Mouse (Mus musculus) spleen, adult 18-20 months (tissue): Measurements from ENCODE around the gene Pla2g4f.

ENCODE experiments used
- DNase-seq, 2 experiments: peaks; one replicate each; pipeline ENCODE4 v3.0.0; 2022; ENCODE audit warnings: mixed read lengths in 2 of 2

The Pla2g4f gene

DNA sequence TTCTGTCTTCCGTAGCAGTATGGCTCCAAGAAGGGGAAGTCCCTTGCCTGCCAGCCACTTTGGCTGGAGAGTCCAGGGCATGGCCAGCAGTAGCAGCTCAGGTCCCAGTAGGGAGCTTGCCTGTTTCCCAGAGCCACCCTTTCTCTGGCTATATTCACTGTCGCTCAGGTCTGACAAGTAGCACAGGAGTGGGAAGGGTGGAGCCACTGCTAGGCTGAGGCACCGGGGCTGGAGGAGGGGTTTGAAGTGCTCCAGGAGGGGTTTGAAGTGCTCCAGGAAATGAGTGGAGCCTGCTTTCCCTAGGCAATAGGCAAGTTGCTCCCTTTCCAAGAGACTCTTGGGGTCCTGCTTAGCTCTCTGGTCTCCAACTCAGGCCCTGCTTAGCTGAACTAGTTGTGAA lies at the start of gene Pla2g4f:
Pla2g4f (minus strand) TSS at position 190 of the 400 bp plus-strand sequence.
- DNase-seq, result no peak

DNA sequence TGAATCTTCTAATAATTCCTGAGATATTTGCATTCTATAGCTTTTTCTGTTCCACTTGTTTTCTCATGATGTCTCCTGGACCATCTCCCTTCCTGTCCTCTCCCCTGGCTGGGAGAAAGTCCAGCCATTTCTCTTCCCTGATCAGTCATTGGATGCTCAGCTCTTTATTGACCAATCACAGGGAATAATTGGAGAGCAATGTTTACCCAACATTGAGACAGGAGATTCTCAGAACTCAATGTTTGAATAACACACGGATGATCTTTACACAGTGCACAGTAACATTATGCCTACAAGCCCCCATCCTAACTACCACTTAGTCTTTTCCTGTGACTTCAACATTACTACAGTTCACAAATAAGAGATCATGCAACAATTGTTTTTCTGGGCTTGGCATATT lies 46.5 kb upstream of the Pla2g4f start:
- DNase-seq, result no peak

DNA sequence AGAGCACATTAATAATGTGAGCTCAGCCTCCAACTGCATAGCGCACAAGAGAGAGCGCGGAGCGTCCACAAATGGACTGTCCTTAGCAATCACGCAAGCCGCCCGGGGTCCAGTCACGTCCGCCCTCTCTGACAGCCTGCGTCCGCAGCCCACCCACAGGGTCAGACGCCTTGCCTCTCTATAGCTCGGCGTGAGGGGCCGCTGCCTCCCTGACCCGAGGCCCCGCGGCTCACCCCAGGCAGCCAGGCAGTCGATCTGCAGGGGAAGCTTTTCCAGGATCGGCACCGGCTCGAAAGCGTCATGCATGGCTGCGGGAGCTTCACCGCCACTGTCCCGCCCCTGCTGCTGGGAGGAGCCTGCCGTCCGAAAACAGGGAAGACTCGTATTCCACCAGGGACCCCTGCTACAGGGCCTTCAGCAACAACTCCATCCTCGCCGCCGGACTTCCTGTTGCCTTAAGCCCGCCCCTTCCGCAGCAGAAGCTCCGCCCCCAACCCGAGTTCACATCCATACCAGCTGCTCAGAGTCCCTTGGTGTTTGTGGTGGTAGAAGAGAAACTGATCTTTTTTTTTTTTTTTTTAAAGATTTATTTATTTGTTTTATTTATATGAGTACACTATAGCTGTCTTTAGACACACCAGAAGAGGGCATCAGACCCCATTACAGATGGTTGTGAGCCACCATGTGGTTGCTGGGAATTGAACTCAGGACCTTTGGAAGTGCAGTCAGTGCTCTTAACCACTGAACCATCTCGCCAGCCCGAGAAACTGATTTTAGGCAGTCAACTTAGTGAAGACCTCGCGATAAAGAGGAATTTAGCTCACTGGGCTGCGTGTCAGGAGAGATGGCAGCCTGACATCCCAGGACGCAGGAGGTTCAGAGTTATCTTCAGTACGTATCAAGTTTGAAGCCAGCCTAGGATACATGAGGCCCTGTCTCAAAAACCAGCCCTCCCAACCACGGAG lies 39.0 kb upstream of the Pla2g4f start, which contains the start of gene Vps39:
Vps39 (minus strand) TSS at position 456 of the 965 bp plus-strand sequence.
- peak; percentile 75 to 89 for DNase-seq

DNA sequence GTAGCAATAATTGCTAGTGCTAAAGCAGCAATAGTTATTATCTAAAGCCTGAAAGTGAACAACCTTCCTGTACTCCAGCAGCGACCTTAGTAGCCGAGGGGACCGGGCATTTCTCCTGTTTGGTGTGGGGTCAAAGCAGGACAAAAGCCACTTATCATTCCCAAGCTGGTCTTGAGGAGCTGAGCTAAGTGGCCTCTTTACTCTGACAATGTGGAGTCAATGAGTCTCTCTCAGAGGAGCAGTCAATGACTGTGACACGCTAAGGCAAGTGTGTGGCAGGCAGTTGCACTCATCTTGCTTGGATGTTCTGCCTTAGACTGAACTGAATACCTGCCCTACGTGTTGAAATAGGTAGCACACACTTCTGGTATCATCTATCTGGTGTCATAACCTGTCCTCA lies 37.4 kb upstream of the Pla2g4f start:
- DNase-seq, result no peak

DNA sequence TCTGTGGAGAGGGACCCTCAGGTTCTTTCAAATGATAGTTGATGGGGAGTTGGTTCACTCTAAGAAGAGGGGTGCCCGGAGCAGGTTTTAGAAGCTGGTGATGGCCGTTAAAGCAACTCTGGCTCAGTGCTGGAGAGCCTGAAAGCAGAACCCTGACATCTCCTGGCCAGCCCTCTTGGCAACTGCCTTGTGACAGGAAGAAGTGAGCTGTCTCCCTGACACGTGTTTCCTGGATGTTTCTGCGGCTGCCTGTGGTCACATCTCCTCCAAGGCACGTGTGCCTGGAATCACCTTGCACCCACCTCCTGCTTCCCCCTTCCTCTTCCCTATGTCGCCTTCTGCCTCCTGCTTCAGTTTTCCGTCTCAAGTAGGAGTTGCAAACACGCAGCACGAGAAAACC lies 34.2 kb upstream of the Pla2g4f start:
- no peak for DNase-seq

DNA sequence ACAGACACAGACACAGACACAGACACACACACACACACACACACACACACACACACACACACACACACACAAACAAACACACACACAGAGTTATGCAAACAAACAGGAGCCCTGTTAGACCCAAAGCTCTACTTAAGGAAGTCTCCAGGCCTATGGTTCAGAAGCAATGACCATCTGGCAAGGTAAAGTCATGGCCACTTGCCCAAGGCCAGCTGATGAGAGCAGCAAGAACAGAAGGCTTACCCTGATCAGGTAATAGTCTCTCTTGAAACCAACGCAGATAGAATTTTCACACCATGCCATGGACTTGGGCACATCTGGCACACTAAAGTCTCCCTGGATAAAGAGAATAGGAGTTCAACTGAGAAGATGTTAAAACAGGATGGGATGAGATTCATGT lies 27.8 kb upstream of the Pla2g4f start:
- DNase-seq, result no peak

DNA sequence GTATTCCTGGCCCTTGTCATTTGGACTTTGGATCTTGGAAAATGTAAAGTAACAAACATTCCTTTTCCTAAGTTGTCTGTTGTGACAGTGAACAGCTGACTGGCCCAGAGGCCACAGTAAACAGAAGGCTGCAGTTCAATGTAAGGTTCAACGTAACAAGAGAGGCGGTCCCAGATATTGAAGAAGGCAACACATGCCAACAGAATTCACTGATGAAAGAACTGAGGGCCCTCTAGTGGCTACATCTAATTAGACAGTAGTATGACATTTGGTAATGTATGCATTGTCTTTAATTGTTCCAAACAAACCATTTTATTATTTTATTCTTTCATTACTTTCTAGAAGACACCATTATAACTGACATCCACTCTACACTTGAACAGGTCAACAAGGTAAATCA lies 23.9 kb upstream of the Pla2g4f start:
- DNase-seq, result no peak

DNA sequence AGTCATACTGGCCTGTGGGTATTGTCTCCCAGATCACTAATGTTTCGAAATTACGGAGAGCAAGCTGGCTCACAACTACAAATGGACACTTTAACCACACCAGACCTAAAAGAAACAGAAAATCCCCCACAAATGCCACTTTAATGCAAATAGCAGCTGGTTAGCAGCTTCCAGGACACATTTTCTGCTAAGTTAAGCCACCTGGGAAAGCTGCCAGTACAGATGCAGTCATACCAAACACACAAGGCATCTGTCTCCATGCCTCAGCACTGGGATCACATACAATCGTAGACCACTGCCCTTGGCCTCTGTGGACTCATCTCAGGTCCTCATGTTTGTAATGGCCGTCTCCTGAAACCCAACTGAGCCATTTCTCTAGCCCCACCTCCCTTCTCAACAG lies 17.6 kb upstream of the Pla2g4f start:
- no peak for DNase-seq

DNA sequence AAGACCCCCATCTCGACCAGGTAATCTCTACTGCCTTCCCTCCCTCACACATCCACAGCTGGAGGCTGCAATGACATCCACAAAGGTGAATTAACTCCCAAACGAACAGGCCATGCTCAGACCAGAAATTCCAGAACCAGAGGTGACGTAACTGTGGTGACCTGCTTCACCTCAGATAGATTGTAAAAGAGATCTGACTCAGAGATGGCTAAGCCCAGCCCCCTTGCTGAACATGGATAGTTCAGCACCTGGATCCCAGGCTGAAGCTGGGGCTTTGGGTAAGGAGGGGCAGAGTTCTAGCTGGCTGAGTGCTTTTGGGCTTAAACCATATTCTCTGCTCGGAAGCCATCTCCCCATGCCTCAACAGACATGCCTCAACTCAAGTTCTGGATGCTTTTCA lies 1.1 kb upstream of the Pla2g4f start:
- no peak for DNase-seq

DNA sequence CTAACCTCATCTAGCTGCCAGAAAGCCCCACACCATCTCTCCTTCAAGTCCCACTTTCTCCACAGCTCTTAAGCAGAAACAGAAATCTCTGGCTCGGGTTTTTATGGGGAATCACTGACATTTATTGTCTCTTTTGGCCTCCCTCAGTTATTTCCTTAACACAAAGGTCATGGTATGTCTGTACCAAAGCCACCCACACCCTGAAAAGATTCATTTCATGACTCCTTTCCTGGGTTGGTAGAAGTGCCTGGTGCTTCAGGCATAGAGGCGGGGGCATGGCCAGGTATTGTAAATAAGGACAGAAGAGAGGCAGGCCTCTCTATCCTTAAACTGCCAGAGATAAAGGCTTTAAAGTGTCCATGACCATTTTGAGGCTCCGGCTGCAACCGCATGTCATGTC lies 522 bp upstream of the Pla2g4f start:
- no peak for DNase-seq

DNA sequence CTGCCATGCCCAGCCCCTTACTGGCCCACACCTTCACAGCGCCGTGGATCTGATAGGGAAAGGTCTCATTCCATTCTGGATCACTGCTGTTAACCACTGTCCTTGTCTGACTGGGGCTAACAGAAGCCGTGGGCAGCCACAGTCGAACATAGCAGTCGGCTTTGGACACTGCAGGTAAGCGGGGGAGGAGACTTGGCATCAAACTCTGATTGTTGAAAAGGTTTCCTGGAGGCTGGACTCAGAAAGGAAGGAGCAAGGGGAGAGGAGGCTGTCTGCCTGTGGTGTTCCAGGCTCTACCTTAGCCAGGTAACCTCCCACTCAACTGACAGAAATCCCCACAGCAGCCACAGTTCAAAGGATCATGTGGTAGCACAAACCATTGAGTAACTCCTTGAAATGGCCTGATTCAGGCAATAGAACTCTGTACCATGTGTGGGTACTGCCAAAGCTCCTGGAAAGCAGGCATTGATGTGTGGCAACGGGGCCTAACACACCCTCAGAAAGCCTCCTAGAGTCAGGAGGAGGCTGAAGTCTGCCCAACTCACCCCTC lies 1.6 kb downstream of the Pla2g4f start:
- DNase-seq, result no peak

DNA sequence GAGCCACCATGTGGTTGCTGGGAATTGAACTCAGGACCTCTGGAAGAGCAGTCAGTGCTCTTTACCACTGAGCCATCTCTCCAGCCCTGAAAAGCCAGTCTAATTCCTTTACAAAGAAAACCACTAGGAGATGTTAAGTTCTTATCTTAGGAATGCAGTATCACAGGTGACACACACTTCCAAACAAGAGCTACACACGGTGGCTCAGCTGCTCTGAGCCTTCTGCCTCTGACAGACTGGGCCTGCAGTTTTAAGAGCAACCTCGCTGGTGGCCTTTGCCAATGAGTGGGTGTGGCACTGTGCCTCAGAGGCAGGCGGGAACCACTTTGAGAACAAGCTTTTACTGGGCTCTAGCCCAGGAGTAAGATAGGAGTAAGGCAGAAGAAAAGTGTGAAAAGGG lies 9.9 kb downstream of the Pla2g4f start:
- DNase-seq, result no peak

DNA sequence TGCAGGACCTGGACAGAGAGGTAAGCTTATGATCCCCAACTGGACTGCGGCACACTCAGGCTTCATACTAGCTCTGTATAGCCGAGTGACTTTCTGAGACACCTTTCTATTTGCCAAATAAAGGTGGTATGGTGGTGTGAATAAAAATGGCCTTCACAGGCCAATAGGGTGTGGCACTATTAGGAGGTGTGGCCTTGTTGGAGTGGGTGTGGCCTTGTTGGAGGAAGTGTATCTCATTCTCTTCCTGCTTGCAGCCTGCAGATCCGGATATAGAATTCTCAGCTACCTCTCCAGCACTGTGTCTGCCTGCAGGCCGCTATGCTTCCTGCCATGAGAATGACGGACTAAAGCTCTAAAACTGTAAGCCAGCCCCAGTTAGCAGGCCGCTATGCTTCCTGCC lies 12.9 kb downstream of the Pla2g4f start:
- DNase-seq, result no peak

DNA sequence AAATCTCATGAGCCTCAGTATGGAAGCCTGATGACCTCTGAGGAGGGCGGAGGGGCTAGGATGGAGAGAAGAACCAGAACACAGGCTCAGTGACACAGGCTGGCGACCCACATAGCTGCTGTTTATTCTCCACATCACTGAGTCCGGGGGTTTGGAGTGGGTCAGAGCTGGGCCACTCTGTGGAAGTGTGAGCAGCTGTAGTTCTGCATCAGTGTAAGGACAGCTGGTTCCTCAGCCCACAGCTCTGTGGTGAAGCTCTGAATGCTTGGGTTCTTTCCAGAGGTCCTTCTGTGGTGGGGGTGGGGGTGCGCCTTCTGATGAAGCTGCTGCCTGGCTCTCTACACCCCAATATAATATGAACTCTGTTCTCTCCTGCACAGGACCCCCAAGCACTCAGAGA lies 14.1 kb downstream of the Pla2g4f start:
- DNase-seq, result no peak

DNA sequence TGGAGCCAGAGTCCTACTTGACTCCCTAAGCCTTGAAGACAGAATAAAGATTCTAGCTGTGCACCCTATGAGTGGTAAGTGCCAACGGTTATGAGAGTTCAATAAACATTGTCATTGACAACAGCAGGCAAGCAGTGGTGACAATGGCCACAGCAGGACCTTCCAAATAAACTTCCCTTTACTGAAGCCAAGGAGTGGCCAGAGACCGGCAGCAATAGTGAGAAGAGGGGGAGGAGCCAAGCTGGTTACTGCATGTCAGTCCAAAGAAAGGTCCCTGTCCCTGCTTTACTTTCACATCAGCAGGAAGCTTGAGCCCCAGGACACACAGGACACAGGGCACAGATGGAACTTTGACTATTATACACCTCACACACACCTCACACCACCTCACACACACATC lies 17.8 kb downstream of the Pla2g4f start:
- no peak for DNase-seq

DNA sequence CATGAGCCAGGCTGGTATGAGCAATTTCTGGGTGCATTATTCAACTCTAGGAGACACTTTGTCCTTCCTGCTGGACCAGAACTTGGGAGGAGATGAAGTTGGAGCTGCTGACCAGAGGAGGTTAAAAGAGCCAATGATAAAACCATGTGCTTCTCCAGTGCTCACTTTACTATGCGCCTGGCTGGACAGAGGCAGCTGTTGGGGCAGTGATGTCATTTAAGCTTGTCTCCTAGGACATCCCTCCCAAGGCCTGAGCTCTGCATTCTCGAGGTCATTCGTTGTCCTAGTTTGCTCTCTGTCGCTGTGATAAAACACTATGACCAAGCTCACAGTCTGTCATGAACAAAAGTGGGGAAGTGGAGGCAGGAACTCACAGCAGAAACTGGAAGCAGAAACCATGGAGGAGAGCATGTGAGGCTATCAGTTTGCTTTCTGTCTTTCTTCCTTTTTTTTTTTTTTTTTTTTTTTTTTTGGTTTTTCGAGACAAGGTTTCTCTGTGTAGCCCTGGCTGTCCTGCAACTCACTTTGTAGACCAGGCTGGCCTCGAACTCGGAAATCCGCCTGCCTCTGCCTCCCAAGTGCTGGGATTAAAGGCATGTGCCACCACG lies 22.4 kb downstream of the Pla2g4f start:
- DNase-seq, result no peak

DNA sequence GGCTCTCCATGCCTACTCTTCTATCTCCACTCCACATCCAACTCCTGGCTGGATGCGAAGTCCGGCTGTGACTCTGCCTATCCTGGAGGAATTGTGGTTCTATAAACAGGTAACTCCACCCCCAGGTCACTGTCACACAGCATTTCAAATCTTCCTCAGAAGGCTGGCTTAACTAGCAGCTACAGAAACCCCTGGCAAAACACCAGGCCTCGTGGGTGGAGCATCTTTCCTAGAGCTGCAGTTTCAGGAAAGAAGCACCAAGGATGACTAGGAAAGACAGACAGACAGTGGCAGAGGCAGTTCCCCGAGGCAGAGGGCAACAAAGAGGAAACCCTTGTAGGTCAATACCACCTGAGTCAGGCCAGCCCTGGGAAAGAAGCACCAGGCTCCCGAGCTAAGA lies 25.0 kb downstream of the Pla2g4f start, which contains the start of gene Pla2g4d:
Pla2g4d (minus strand) TSS at position 203 of the 400 bp plus-strand sequence.
- no peak for DNase-seq

DNA sequence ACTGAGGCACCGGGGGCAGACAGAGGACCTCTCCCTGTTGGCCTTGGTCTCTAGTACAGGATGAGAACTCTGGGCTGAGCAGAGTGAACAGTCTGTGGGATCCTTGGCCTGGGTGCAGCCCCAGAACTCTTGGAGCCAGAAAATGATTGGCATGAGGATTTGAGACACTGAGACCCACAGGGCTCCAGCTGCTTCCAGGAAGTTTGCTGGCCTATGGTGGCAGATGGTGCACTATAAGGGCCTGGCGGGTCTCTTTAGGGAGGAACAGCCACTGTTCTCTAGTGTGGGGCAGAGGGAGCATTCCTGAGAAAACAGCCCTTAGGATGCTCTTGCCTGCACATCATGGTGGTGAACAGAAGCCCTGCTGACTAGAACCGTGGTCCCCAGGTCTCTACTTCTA lies 25.6 kb downstream of the Pla2g4f start:
- no peak for DNase-seq

DNA sequence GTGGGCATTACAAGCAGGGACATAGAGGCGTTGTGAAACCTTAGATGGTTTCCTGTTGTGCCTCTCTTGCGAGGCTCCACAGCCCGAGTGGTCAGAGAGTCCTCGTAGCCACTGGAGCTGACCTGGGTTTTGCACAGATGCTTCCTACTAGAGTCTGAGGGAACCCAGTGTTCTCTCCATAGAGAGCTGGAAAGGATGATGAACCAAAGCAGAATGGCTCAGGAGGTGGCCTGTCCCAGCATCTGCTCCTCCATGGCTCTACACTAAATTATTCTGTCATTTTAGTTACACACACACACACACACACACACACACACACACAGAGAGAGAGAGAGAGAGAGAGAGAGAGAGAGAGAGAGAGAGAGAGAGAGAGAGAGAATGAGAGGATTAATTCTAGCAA lies 28.3 kb downstream of the Pla2g4f start:
- no peak for DNase-seq

DNA sequence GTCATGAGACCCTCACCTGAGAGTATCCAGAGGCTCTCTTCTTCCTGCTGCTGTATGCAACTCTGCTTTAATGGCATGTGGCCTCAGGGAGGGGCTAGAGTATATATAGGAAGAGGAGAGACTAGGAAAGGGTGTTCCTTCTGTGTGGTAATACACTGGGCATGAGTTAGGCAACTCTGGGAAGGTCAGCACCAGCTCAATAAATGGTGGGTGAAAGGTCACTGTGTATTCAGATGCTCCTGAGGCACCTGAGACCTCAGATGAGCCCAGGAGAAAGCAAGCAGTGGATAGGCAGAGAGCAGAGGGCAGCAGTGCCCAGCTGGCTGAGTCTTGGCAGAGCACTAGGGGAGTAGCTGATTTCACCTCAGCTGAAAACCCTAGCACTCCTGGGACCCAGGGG lies 29.3 kb downstream of the Pla2g4f start:
- DNase-seq, result no peak

DNA sequence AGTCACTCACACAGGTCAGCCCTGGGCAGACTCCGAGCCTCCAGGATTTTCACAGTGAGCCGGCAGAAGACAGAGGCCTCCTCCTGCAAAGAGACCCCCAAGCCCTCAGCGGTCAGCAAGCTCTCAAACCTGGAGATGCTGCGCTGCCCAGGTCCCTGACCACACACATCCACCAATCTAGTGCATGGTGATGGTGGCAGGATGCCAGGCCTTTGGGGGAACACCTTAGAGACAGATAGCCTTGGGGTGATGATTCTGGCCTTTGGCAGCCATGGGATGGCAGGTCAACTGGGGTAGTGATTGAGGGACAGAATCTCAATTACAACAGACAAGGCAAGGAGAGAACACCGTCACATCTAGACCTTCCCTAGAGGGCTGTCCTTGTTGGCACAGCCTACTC lies 29.9 kb downstream of the Pla2g4f start:
- DNase-seq, result no peak

DNA sequence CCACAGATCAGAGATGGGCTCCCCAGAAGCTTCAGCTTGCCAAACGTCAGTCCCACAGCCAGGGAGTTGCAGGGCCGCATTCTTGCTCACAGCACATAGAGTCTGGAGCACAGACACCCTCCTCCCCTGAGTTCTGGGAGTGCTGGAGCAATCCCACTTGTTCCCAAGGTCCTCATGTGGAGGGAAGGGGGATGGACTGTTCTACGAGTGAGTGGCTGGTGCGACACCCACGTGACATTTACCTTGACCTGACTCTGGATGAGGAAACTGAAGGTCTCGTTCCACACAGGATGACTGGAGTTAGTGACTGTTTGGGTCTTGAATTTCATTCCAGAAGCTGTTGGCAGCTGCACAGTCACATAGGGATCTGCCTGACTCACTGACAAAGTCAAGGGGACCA lies 30.4 kb downstream of the Pla2g4f start:
- DNase-seq, result no peak

DNA sequence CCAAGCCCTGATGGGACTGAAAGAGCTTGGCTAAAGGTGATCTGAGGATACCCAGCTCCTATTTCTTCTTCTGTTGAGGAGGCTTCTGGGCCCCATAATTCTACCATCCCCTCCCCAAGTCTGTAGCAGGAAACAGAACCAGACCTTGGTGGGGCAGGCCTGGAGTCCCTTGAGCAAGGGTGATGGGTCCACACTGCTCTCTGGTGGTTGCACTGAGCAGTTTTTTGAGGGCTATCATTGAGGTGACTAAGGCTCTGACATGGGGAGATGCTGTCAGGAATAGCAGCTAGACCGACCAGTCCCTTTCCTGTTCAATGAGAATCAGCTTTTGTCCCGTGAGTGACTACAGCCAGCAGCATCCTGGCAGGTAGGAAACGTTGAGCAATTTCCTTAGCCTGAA lies 32.7 kb downstream of the Pla2g4f start:
- DNase-seq, result no peak

DNA sequence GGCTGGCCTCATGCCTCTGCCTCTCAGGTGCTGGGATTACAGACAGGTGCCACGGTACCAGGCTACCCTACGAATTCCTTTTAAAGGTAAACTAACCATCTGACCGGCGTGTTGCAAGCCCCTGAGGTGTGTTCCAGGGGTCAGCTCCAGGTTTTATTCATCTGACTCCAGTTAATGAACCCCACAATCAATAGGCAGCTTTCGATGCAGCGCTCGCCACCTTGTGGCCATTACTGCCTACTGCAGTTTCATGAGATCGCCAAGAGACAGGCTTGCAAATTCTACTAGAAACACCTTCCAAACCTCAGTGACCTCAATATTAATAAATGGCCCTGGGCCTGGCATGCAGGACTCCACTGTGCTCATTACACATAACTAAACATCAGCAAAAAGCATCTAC lies 34.0 kb downstream of the Pla2g4f start:
- DNase-seq, result peak in 1 of 2 experiments; percentile 59
